Mouse (Mus musculus) testis, postnatal 10 days (tissue): Measurements from ENCODE around the gene Gdf11.

Source experiments
- DNase-seq: peaks from one replicate; pipeline ENCODE4 v3.0.0; 2021; ENCODE audit warnings: low spot score

Gdf11 gene

GRCm38 (mm10) chr10:128919203-128919631 is 27.7 kb upstream of the Gdf11 start:
- no peak for DNase-seq

- peak; percentile 68 for DNase-seq
These were observed 26.7 kb upstream of the Gdf11 start for GRCm38 (mm10) chr10:128918246-128918645.

- no peak for DNase-seq
These were observed 25.9 kb upstream of the Gdf11 start for GRCm38 (mm10) chr10:128917400-128917799.

GRCm38 (mm10) chr10:128916665-128917064 is 25.1 kb upstream of the Gdf11 start:
- DNase-seq: no peak

GRCm38 (mm10) chr10:128915550-128915949 is 24.0 kb upstream of the Gdf11 start:
- DNase-seq: no peak

- no peak for DNase-seq
These were observed 22.2 kb upstream of the Gdf11 start for GRCm38 (mm10) chr10:128913696-128914095.

GRCm38 (mm10) chr10:128913219-128913618 is 21.7 kb upstream of the Gdf11 start:
- DNase-seq: peak; percentile 95

- no peak for DNase-seq
These were observed 21.3 kb upstream of the Gdf11 start for GRCm38 (mm10) chr10:128912791-128913190.

- DNase-seq: no peak
These were observed 20.8 kb upstream of the Gdf11 start for GRCm38 (mm10) chr10:128912268-128912667.

GRCm38 (mm10) chr10:128911430-128911829 is 19.9 kb upstream of the Gdf11 start:
- no peak for DNase-seq

GRCm38 (mm10) chr10:128910066-128910841 is 18.7 kb upstream of the Gdf11 start:
- DNase-seq: peak; percentile 81

- peak; percentile 91 for DNase-seq
These were observed 18.1 kb upstream of the Gdf11 start for GRCm38 (mm10) chr10:128909567-128910028.

GRCm38 (mm10) chr10:128908778-128909448 is 17.4 kb upstream of the Gdf11 start:
- DNase-seq: no peak

GRCm38 (mm10) chr10:128904812-128905211 is 13.3 kb upstream of the Gdf11 start:
- no peak for DNase-seq

- no peak for DNase-seq
These were observed 11.0 kb upstream of the Gdf11 start for GRCm38 (mm10) chr10:128902409-128902988.

GRCm38 (mm10) chr10:128901409-128901808 is 9.9 kb upstream of the Gdf11 start:
- DNase-seq: no peak

- no peak for DNase-seq
These were observed 9.2 kb upstream of the Gdf11 start, which contains the start of gene Cd63 for GRCm38 (mm10) chr10:128900698-128901097. Gene Cd63 (plus strand): TSS chr10:128900989.

- no peak for DNase-seq
These were observed 8.4 kb upstream of the Gdf11 start for GRCm38 (mm10) chr10:128899759-128900490.

GRCm38 (mm10) chr10:128897501-128897900 is 6.0 kb upstream of the Gdf11 start:
- DNase-seq: no peak

- no peak for DNase-seq
These were observed 5.3 kb upstream of the Gdf11 start for GRCm38 (mm10) chr10:128896807-128897206.

- no peak for DNase-seq
These were observed 4.6 kb upstream of the Gdf11 start for GRCm38 (mm10) chr10:128895952-128896693.
